Mouse (Mus musculus) thymus, adult 18-20 months (tissue): ENCODE data around the gene Grb2.
A peak's percentile ranks its signal among the peaks of the same experiment; 100 is the strongest.

Experiments used
- DNase-seq, 2 experiments: peaks; one replicate each; pipeline ENCODE4 v3.0.0; 2022; ENCODE audit warnings: mixed read lengths in 2 of 2

Grb2 gene

GRCm38 (mm10) chr11:115623487-115624070 is 84.8 kb downstream of the Grb2 start:
- no peak for DNase-seq

- no peak for DNase-seq
Observed at GRCm38 (mm10) chr11:115619949-115620348, 88.4 kb downstream of the Grb2 start.

GRCm38 (mm10) chr11:115618732-115619516 is 89.5 kb downstream of the Grb2 start:
- no peak for DNase-seq

- DNase-seq, result no peak
Observed at GRCm38 (mm10) chr11:115618001-115618400, 90.4 kb downstream of the Grb2 start.

GRCm38 (mm10) chr11:115616893-115617292 is 91.5 kb downstream of the Grb2 start:
- no peak for DNase-seq

- DNase-seq, result no peak
Observed at GRCm38 (mm10) chr11:115616371-115616770, 92.0 kb downstream of the Grb2 start.

- no peak for DNase-seq
Observed at GRCm38 (mm10) chr11:115615875-115616274, 92.5 kb downstream of the Grb2 start.

- DNase-seq, result no peak
Observed at GRCm38 (mm10) chr11:115615108-115615825, 93.1 kb downstream of the Grb2 start.

GRCm38 (mm10) chr11:115614346-115615107 is 93.9 kb downstream of the Grb2 start:
- no peak for DNase-seq

- DNase-seq, result peak in 1 of 2 experiments; percentile 52
Observed at GRCm38 (mm10) chr11:115613138-115613945, 95.1 kb downstream of the Grb2 start.

- DNase-seq, result peak; percentile 90 to 95
Observed at GRCm38 (mm10) chr11:115612410-115613137, 95.8 kb downstream of the Grb2 start, which contains the start of gene Mif4gd. Gene Mif4gd, minus strand, starts transcription at chr11:115612969.

GRCm38 (mm10) chr11:115612059-115612409 is 96.4 kb downstream of the Grb2 start:
- peak in 1 of 2 experiments; percentile 58 for DNase-seq

- DNase-seq, result no peak
Observed at GRCm38 (mm10) chr11:115611173-115611572, 97.2 kb downstream of the Grb2 start.

- DNase-seq, result no peak
Observed at GRCm38 (mm10) chr11:115609576-115609975, 98.8 kb downstream of the Grb2 start.

GRCm38 (mm10) chr11:115608421-115609399 is 99.7 kb downstream of the Grb2 start:
- DNase-seq, result no peak

- DNase-seq, result no peak
Observed at GRCm38 (mm10) chr11:115606733-115607132, 101.7 kb downstream of the Grb2 start.

- peak in 1 of 2 experiments; percentile 43 for DNase-seq
Observed at GRCm38 (mm10) chr11:115604304-115604696, 104.1 kb downstream of the Grb2 start.

- DNase-seq, result peak; percentile 81 to 83
Observed at GRCm38 (mm10) chr11:115603476-115604303, 104.7 kb downstream of the Grb2 start, which contains the start of the genes Mrps7 and Gga3. Gene Mrps7, plus strand, starts transcription at chr11:115603925. Gene Gga3, minus strand, starts transcription at chr11:115604051.

- DNase-seq, result no peak
Observed at GRCm38 (mm10) chr11:115603128-115603475, 105.3 kb downstream of the Grb2 start.
